Mouse (Mus musculus) liver, embryonic 14.5 days (tissue): Measurements from ENCODE around the gene Slc34a3. TPM values are rescaled to one million over a fixed set of nuclear protein-coding genes. Genes with fewer than 3 reads are reported as not detected.

ENCODE experiments used
- ATAC-seq: fragments of 200-750 bp; cut with Nextera tagmentation; 2 replicates; pipeline ENCODE4 v1.8.0; 2017; ENCODE audit warnings: moderate number of reproducible peaks, mild to moderate bottlenecking, moderate library complexity; ENCODE audit not compliant: insufficient read depth
- DNase-seq, 3 experiments: peaks; one replicate each; pipeline ENCODE4 v3.0.0-alpha.2; 2012 to 2013; ENCODE audit warnings: low read depth in 3 of 3, low spot score in 3 of 3
- H3K27ac ChIP-seq: fragments of 300-500 bp; sonication (generic); 2 replicates; pipeline ENCODE4 v1.5.1; 2014; ENCODE audit warnings: moderate library complexity, mild to moderate bottlenecking, control low read depth, inconsistent platforms
- H3K27me3 ChIP-seq: fragments of 300-500 bp; sonication (generic); 2 replicates; pipeline ENCODE4 v1.6.1; 2014; ENCODE audit warnings: mild to moderate bottlenecking, low read length, moderate library complexity; ENCODE audit not compliant: control insufficient read depth, insufficient read depth
- H3K36me3 ChIP-seq: fragments of 300-500 bp; sonication (generic); replicated peaks from 2 replicates; pipeline ENCODE4 v1.6.1; 2014; ENCODE audit warnings: low read depth; ENCODE audit not compliant: control insufficient read depth, insufficient read depth
- H3K4me1 ChIP-seq, 2 experiments: fragments of 200-500 bp in 1 of 2; fragments of 300-500 bp in 1 of 2; sonication (generic) in 1 of 2; replicated peaks; 2 replicates each; pipeline ENCODE4 v1.6.1; 2012 to 2014; ENCODE audit warnings: antibody characterized with exemption in 1 of 2, inconsistent platforms in 1 of 2, low read length in 1 of 2; ENCODE audit not compliant: control insufficient read depth in 2 of 2, insufficient read depth in 2 of 2
- H3K4me2 ChIP-seq: fragments of 300-500 bp; sonication (generic); 2 replicates; pipeline ENCODE4 v1.6.1; 2014; ENCODE audit warnings: low read depth, mild to moderate bottlenecking, control low read depth, moderate library complexity
- H3K4me3 ChIP-seq, 2 experiments: fragments of 200-500 bp in 1 of 2; fragments of 300-500 bp in 1 of 2; sonication (generic) in 1 of 2; 2 replicates each; pipeline ENCODE4 v1.5.1; 2012 to 2014; ENCODE audit warnings: low read depth in 2 of 2, low read length in 2 of 2, mild to moderate bottlenecking in 2 of 2, control low read depth in 1 of 2, inconsistent platforms in 1 of 2, moderate library complexity in 1 of 2; ENCODE audit not compliant: insufficient read depth in 1 of 2
- H3K9ac ChIP-seq: fragments of 300-500 bp; sonication (generic); replicated peaks from 2 replicates; pipeline ENCODE4 v1.6.1; 2014; ENCODE audit warnings: mild to moderate bottlenecking, control low read depth, moderate library complexity
- H3K9me3 ChIP-seq: fragments of 300-500 bp; sonication (generic); 2 replicates; pipeline ENCODE4 v1.6.1; 2016; ENCODE audit warnings: low read length, mixed read lengths; ENCODE audit not compliant: control insufficient read depth
- CTCF ChIP-seq: IDR thresholded peaks from 2 replicates; pipeline ENCODE4 v1.5.1; 2016; ENCODE audit warnings: antibody characterized with exemption, low read depth, control low read depth
- EP300 ChIP-seq: IDR thresholded peaks from 2 replicates; pipeline ENCODE4 v1.6.1; 2016; ENCODE audit warnings: antibody characterized with exemption, low read depth
- WGBS: fragments of 180-500 bp; shearing (Covaris S2); extraction: QIAGEN DNeasy Blood & Tissue Kit; methylation state at CpG from one replicate; pipeline ENCODE4 v1.1.7; 2014; ENCODE audit not compliant: insufficient replicate concordance; 5-methylcytosine and 5-hydroxymethylcytosine counted together
- polyA plus RNA-seq, 2 experiments: library from polyadenylated mRNA; depleted of rRNA in 1 of 2; stranded (reverse) in 1 of 2; unstranded in 1 of 2; fragments of >200 nt; fragmentation: Nextera tagmentation in 1 of 2; extraction: Ambion mirVana in 1 of 2; gene quantifications; 2 replicates each; pipeline versions ENCODE4 v1.2.1 to v1.2.3; 2012 to 2014

Gene Slc34a3
- polyA plus RNA-seq, 2 experiments, result 0.01 TPM; not detected in 1

GRCm38 (mm10) chr2:25236614-25237013, 2.5 kb upstream of the Slc34a3 start, which contains the start of gene Rnf224:
Rnf224 (minus strand) TSS chr2:25236787.
- Histone ChIP-seq H3K36me3 (no peaks in the 10 kb centered on the region), H3K4me3 (no peak within 1 kb of the TSS), H3K9ac (no peak within 1 kb of the TSS), H3K4me2 (no peak within 1 kb of the TSS), H3K27ac (no peak within 1 kb of the TSS), H3K27me3 (peaks cover 7% of the 10 kb centered on the region), H3K4me1 (peaks cover 3 to 16% of the 10 kb centered on the region in 2 experiments), H3K9me3 (no peaks in the 10 kb centered on the region)
- 25% methylated on average over 8 of the region's 8 CpGs for WGBS
- no peak for ATAC-seq
- TF ChIP-seq EP300 (no peak), CTCF (no peak)
- DNase-seq, result no peak

- no peaks in the 10 kb centered on the region for H3K9me3 ChIP-seq
- no peak overlapping the region for H3K4me3 ChIP-seq
- no peak overlapping the region for H3K4me2 ChIP-seq
- no peaks in the 10 kb centered on the region for H3K27me3 ChIP-seq
- no peaks in the 10 kb centered on the region for H3K36me3 ChIP-seq
- WGBS, result 49% methylated on average over 5 of the region's 5 CpGs
- no peak for TF ChIP-seq CTCF
- TF ChIP-seq EP300, result no peak
- ATAC-seq (no peak), DNase-seq (no peak)
- no peak overlapping the region for H3K9ac ChIP-seq
- H3K4me1 ChIP-seq, result peaks cover 0 to 5% of the 10 kb centered on the region in 2 experiments; a peak in 1 of 4 replicates
- H3K27ac ChIP-seq, result no peak overlapping the region
Observed at GRCm38 (mm10) chr2:25234551-25235220, 522 bp upstream of the Slc34a3 start.

GRCm38 (mm10) chr2:25233421-25233820, 743 bp downstream of the Slc34a3 start:
- no peaks in the 10 kb centered on the region for H3K9me3 ChIP-seq
- 7% methylated on average over 4 of the region's 4 CpGs for WGBS
- no peak overlapping the region for H3K4me3 ChIP-seq
- DNase-seq, result no peak
- no peaks in the 10 kb centered on the region for H3K36me3 ChIP-seq
- TF ChIP-seq EP300 (no peak), CTCF (no peak)
- H3K27ac ChIP-seq, result no peak overlapping the region
- no peaks in the 10 kb centered on the region for H3K27me3 ChIP-seq
- no peak overlapping the region; the same call in 1 of the 2 replicates for H3K9ac ChIP-seq
- no peak for ATAC-seq
- peaks cover 0 to 6% of the 10 kb centered on the region in 2 experiments; a peak in 1 of 4 replicates for H3K4me1 ChIP-seq
- no peak overlapping the region for H3K4me2 ChIP-seq

GRCm38 (mm10) chr2:25231038-25231437, 3.1 kb downstream of the Slc34a3 start:
- no peak for ATAC-seq
- DNase-seq, result no peak

GRCm38 (mm10) chr2:25230581-25230980, 3.6 kb downstream of the Slc34a3 start:
- no peak overlapping the region for H3K4me3 ChIP-seq

More at GRCm38 (mm10) chr2:25231038-25231437, 3.1 kb downstream of the Slc34a3 start:
- 65% methylated on average over 12 of the region's 12 CpGs for WGBS
- Histone ChIP-seq H3K9ac (no peak overlapping the region), H3K4me1 (peaks cover 0 to 3% of the 10 kb centered on the region in 2 experiments; a peak in 2 of 4 replicates), H3K4me2 (no peak overlapping the region), H3K36me3 (no peaks in the 10 kb centered on the region), H3K27ac (no peak overlapping the region), H3K27me3 (no peaks in the 10 kb centered on the region), H3K9me3 (no peaks in the 10 kb centered on the region), H3K4me3 (no peak overlapping the region)
- no peak for TF ChIP-seq EP300
- TF ChIP-seq CTCF, result no peak

More at GRCm38 (mm10) chr2:25230581-25230980, 3.6 kb downstream of the Slc34a3 start:
- TF ChIP-seq EP300, result no peak
- DNase-seq, result no peak
- WGBS, result 72% methylated on average over 7 of the region's 7 CpGs
- no peaks in the 10 kb centered on the region for H3K9me3 ChIP-seq
- no peaks in the 10 kb centered on the region for H3K36me3 ChIP-seq
- peaks cover 4 to 7% of the 10 kb centered on the region in 2 experiments for H3K4me1 ChIP-seq
- no peaks in the 10 kb centered on the region for H3K27me3 ChIP-seq
- H3K27ac ChIP-seq, result no peak overlapping the region
- no peak overlapping the region for H3K9ac ChIP-seq
- no peak for ATAC-seq
- no peak overlapping the region for H3K4me2 ChIP-seq
